Mouse (Mus musculus): ENCODE measurements around the gene Vangl2.
"Not testable (repeated sequence)": the region's sequence is repeated elsewhere in the genome, so short reads cannot be mapped to it uniquely, and the experiment has no call there.

The Vangl2 gene

GRCm38 (mm10) chr1:171998820-171999597, 29.2 kb downstream of the Vangl2 start:
- no peak for DNase-seq

GRCm38 (mm10) chr1:171996701-171997100, 31.5 kb downstream of the Vangl2 start:
- no peak for DNase-seq

- no peak for DNase-seq
Observed at GRCm38 (mm10) chr1:171994918-171995715, 33.1 kb downstream of the Vangl2 start.

- DNase-seq = no peak
Observed at GRCm38 (mm10) chr1:171994501-171994900, 33.7 kb downstream of the Vangl2 start.

GRCm38 (mm10) chr1:171992901-171993530, 35.2 kb downstream of the Vangl2 start:
- DNase-seq = no peak

- no peak for DNase-seq
Observed at GRCm38 (mm10) chr1:171991883-171992282, 36.4 kb downstream of the Vangl2 start.

GRCm38 (mm10) chr1:171984121-171984520, 44.1 kb downstream of the Vangl2 start:
- no peak for DNase-seq

- no peak for DNase-seq
Observed at GRCm38 (mm10) chr1:171983372-171984001, 44.8 kb downstream of the Vangl2 start.

GRCm38 (mm10) chr1:171982740-171983139, 45.5 kb downstream of the Vangl2 start:
- no peak for DNase-seq

GRCm38 (mm10) chr1:171982170-171982569, 46.1 kb downstream of the Vangl2 start:
- DNase-seq = no peak

- DNase-seq = no peak
Observed at GRCm38 (mm10) chr1:171979969-171980730, 48.1 kb downstream of the Vangl2 start.

- DNase-seq = no peak
Observed at GRCm38 (mm10) chr1:171977891-171978290, 50.4 kb downstream of the Vangl2 start.

GRCm38 (mm10) chr1:171976826-171977539, 51.3 kb downstream of the Vangl2 start:
- DNase-seq = no peak

GRCm38 (mm10) chr1:171975831-171976230, 52.4 kb downstream of the Vangl2 start:
- no peak for DNase-seq

- DNase-seq = no peak
Observed at GRCm38 (mm10) chr1:171975377-171975776, 52.9 kb downstream of the Vangl2 start.

GRCm38 (mm10) chr1:171974361-171974760, 53.9 kb downstream of the Vangl2 start:
- DNase-seq = not testable (repeated sequence)

- DNase-seq = no peak
Observed at GRCm38 (mm10) chr1:171970854-171971586, 57.2 kb downstream of the Vangl2 start.

GRCm38 (mm10) chr1:171969221-171969620, 59.0 kb downstream of the Vangl2 start:
- DNase-seq = no peak

- no peak for DNase-seq
Observed at GRCm38 (mm10) chr1:171966054-171966790, 62.0 kb downstream of the Vangl2 start.

GRCm38 (mm10) chr1:171963613-171964012, 64.6 kb downstream of the Vangl2 start:
- DNase-seq = no peak

Measured in cerebellum, adult 11 months (tissue).